Mouse (Mus musculus): ENCODE measurements around the gene Camk2b. TPM values are rescaled to one million over a fixed set of nuclear protein-coding genes. Genes with fewer than 3 reads are reported as not detected.
"Not testable (repeated sequence)": the region's sequence is repeated elsewhere in the genome, so short reads cannot be mapped to it uniquely, and the experiment has no call there.

Gene Camk2b
- polyA plus RNA-seq, 2 experiments: 0.40 to 0.55 TPM

GRCm38 (mm10) chr11:6013359-6013758 is 52.8 kb downstream of the Camk2b start:
- DNase-seq (ENCODE audit: low read depth in 3 of 3, low spot score in 3 of 3) (no peak), ATAC-seq (ENCODE audit: insufficient read depth) (no peak)
- Histone ChIP-seq H3K4me2 (ENCODE audit: low read depth) (no peak overlapping the region), H3K27ac (no peak overlapping the region), H3K9me3 (ENCODE audit: control insufficient read depth, low read length) (no peaks in the 10 kb centered on the region), H3K9ac (replicated peaks) (no peak overlapping the region), H3K36me3 (replicated peaks; ENCODE audit: control insufficient read depth, insufficient read depth, low read depth) (no peaks in the 10 kb centered on the region), H3K4me3 (ENCODE audit: insufficient read depth in 1 of 2, low read depth in 2 of 2, low read length in 2 of 2) (no peak overlapping the region), H3K27me3 (ENCODE audit: control insufficient read depth, insufficient read depth, low read length) (no peaks in the 10 kb centered on the region), H3K4me1 (replicated peaks; ENCODE audit: control insufficient read depth in 2 of 2, insufficient read depth in 2 of 2, low read length in 1 of 2) (no peaks in the 10 kb centered on the region)
- WGBS (ENCODE audit: insufficient replicate concordance): 39% methylated on average over 2 of the region's 2 CpGs
- TF ChIP-seq EP300 (IDR thresholded peaks at IDR 0.05; ENCODE audit: low read depth): no peak
- 0 out of 2 replicates have a peak, but pooled peaks have one; percentile 6 for TF ChIP-seq CTCF (IDR thresholded peaks at IDR 0.05; ENCODE audit: low read depth)

GRCm38 (mm10) chr11:6011879-6012278 is 54.3 kb downstream of the Camk2b start:
- H3K27ac ChIP-seq: no peak overlapping the region

GRCm38 (mm10) chr11:6010751-6011482 is 55.2 kb downstream of the Camk2b start:
- WGBS (ENCODE audit: insufficient replicate concordance): 73% methylated on average over 3 of the region's 18 CpGs
- H3K4me2 ChIP-seq (ENCODE audit: low read depth); H3K4me3 ChIP-seq (ENCODE audit: insufficient read depth in 1 of 2, low read depth in 2 of 2, low read length in 2 of 2); H3K9me3 ChIP-seq (ENCODE audit: control insufficient read depth, low read length); H3K27me3 ChIP-seq (ENCODE audit: control insufficient read depth, insufficient read depth, low read length); H3K4me1 ChIP-seq (replicated peaks; ENCODE audit: control insufficient read depth in 2 of 2, insufficient read depth in 2 of 2, low read length in 1 of 2); H3K36me3 ChIP-seq (replicated peaks; ENCODE audit: control insufficient read depth, insufficient read depth, low read depth); DNase-seq (ENCODE audit: low read depth in 3 of 3, low spot score in 3 of 3); H3K27ac ChIP-seq; ATAC-seq (ENCODE audit: insufficient read depth); H3K9ac ChIP-seq (replicated peaks): not testable (repeated sequence)

More at GRCm38 (mm10) chr11:6011879-6012278, 54.3 kb downstream of the Camk2b start:
- H3K4me3 ChIP-seq (ENCODE audit: insufficient read depth in 1 of 2, low read depth in 2 of 2, low read length in 2 of 2): no peak overlapping the region
- H3K27me3 ChIP-seq (ENCODE audit: control insufficient read depth, insufficient read depth, low read length): peaks cover 2% of the 10 kb centered on the region; the same call in 1 of the 2 replicates
- no peak for ATAC-seq (ENCODE audit: insufficient read depth)
- no peaks in the 10 kb centered on the region for H3K4me1 ChIP-seq (replicated peaks; ENCODE audit: control insufficient read depth in 2 of 2, insufficient read depth in 2 of 2, low read length in 1 of 2)
- no peaks in the 10 kb centered on the region for H3K36me3 ChIP-seq (replicated peaks; ENCODE audit: control insufficient read depth, insufficient read depth, low read depth)
- TF ChIP-seq EP300 (IDR thresholded peaks at IDR 0.05; ENCODE audit: low read depth) (no peak), CTCF (IDR thresholded peaks at IDR 0.05; ENCODE audit: low read depth) (no peak)
- no peak overlapping the region for H3K9ac ChIP-seq (replicated peaks)
- H3K4me2 ChIP-seq (ENCODE audit: low read depth): no peak overlapping the region
- H3K9me3 ChIP-seq (ENCODE audit: control insufficient read depth, low read length): no peaks in the 10 kb centered on the region
- 68% methylated on average over 3 of the region's 3 CpGs for WGBS (ENCODE audit: insufficient replicate concordance)
- DNase-seq (ENCODE audit: low read depth in 3 of 3, low spot score in 3 of 3): no peak

GRCm38 (mm10) chr11:6007779-6008128 is 58.4 kb downstream of the Camk2b start:
- H3K4me1 ChIP-seq (replicated peaks; ENCODE audit: control insufficient read depth in 2 of 2, insufficient read depth in 2 of 2, low read length in 1 of 2); H3K9me3 ChIP-seq (ENCODE audit: control insufficient read depth, low read length); H3K9ac ChIP-seq (replicated peaks); H3K36me3 ChIP-seq (replicated peaks; ENCODE audit: control insufficient read depth, insufficient read depth, low read depth); H3K27ac ChIP-seq; H3K27me3 ChIP-seq (ENCODE audit: control insufficient read depth, insufficient read depth, low read length); ATAC-seq (ENCODE audit: insufficient read depth); DNase-seq (ENCODE audit: low read depth in 3 of 3, low spot score in 3 of 3): not testable (repeated sequence)
- 26% methylated on average over 9 of the region's 13 CpGs for WGBS (ENCODE audit: insufficient replicate concordance)
- peak overlapping the region; percentile 33 to 38; a peak in 2 of 4 replicates for H3K4me3 ChIP-seq (ENCODE audit: insufficient read depth in 1 of 2, low read depth in 2 of 2, low read length in 2 of 2)
- H3K4me2 ChIP-seq (ENCODE audit: low read depth): peak overlapping the region; percentile 29; the same call in 1 of the 2 replicates

GRCm38 (mm10) chr11:6007010-6007778 is 59.0 kb downstream of the Camk2b start:
- Histone ChIP-seq H3K4me3 (ENCODE audit: insufficient read depth in 1 of 2, low read depth in 2 of 2, low read length in 2 of 2) (peak overlapping the region; percentile 52 to 61), H3K4me2 (ENCODE audit: low read depth) (peak overlapping the region; percentile 57)
- peak; percentile 55; the same call in 1 of the 2 replicates for ATAC-seq (ENCODE audit: insufficient read depth)
- not testable (repeated sequence) for DNase-seq (ENCODE audit: low read depth in 3 of 3, low spot score in 3 of 3); H3K27ac ChIP-seq; H3K4me1 ChIP-seq (replicated peaks; ENCODE audit: control insufficient read depth in 2 of 2, insufficient read depth in 2 of 2, low read length in 1 of 2); H3K9ac ChIP-seq (replicated peaks); H3K9me3 ChIP-seq (ENCODE audit: control insufficient read depth, low read length); H3K36me3 ChIP-seq (replicated peaks; ENCODE audit: control insufficient read depth, insufficient read depth, low read depth); H3K27me3 ChIP-seq (ENCODE audit: control insufficient read depth, insufficient read depth, low read length)
- 4% methylated on average over 20 of the region's 49 CpGs for WGBS (ENCODE audit: insufficient replicate concordance)

GRCm38 (mm10) chr11:6006351-6007009 is 59.7 kb downstream of the Camk2b start:
- H3K27ac ChIP-seq; ATAC-seq (ENCODE audit: insufficient read depth): not testable (repeated sequence)
- under 1% methylated on average over 34 of the region's 44 CpGs for WGBS (ENCODE audit: insufficient replicate concordance)

GRCm38 (mm10) chr11:6005374-6006043 is 60.7 kb downstream of the Camk2b start:
- H3K36me3 ChIP-seq (replicated peaks; ENCODE audit: control insufficient read depth, insufficient read depth, low read depth); H3K9ac ChIP-seq (replicated peaks); H3K4me1 ChIP-seq (replicated peaks; ENCODE audit: control insufficient read depth in 2 of 2, insufficient read depth in 2 of 2, low read length in 1 of 2); H3K4me2 ChIP-seq (ENCODE audit: low read depth); H3K27ac ChIP-seq; H3K27me3 ChIP-seq (ENCODE audit: control insufficient read depth, insufficient read depth, low read length); H3K4me3 ChIP-seq (ENCODE audit: insufficient read depth in 1 of 2, low read depth in 2 of 2, low read length in 2 of 2); DNase-seq (ENCODE audit: low read depth in 3 of 3, low spot score in 3 of 3); H3K9me3 ChIP-seq (ENCODE audit: control insufficient read depth, low read length): not testable (repeated sequence)
- peak; percentile 53; the same call in 1 of the 2 replicates for ATAC-seq (ENCODE audit: insufficient read depth)
- WGBS (ENCODE audit: insufficient replicate concordance): 0% methylated on average over 1 of the region's 4 CpGs

More at GRCm38 (mm10) chr11:6006351-6007009, 59.7 kb downstream of the Camk2b start:
- H3K27me3 ChIP-seq (ENCODE audit: control insufficient read depth, insufficient read depth, low read length); DNase-seq (ENCODE audit: low read depth in 3 of 3, low spot score in 3 of 3); H3K4me1 ChIP-seq (replicated peaks; ENCODE audit: control insufficient read depth in 2 of 2, insufficient read depth in 2 of 2, low read length in 1 of 2); H3K36me3 ChIP-seq (replicated peaks; ENCODE audit: control insufficient read depth, insufficient read depth, low read depth); H3K9me3 ChIP-seq (ENCODE audit: control insufficient read depth, low read length): not testable (repeated sequence)
- Histone ChIP-seq H3K4me3 (ENCODE audit: insufficient read depth in 1 of 2, low read depth in 2 of 2, low read length in 2 of 2) (peak overlapping the region; percentile 52 to 61), H3K9ac (replicated peaks) (0 out of 2 replicates have a peak overlapping the region, but pooled peaks have one; percentile 13), H3K4me2 (ENCODE audit: low read depth) (peak overlapping the region; percentile 57)
